19 mouse cellular contexts compared by ENCODE assay signal in the genomic region with DNA sequence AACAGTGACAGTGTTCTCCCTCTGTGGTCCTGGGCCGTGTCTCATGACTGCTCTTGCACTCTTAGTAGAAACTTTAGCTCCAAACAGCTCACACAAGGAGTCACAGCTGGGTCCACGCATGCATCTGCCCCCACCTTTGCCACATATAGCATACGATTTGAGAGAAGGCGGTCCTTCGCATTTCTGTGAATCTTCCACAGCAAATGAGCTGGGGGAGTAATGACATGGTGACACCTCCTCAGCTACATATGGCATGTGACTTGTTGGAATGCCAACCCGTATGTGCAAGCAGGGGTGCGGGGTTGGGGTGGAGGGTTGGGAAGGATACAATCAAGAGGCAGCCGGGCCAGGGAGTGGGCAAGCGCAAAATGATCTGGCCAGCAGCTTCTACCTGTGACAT. TPM values are rescaled to one million over a fixed set of nuclear protein-coding genes. Genes with fewer than 3 reads are reported as not detected.
DNase-seq lines count a peak whose midpoint lies in the region; ATAC-seq lines count a peak whose summit lies in the region.
"Had no signal": no experiment of that assay in that cellular context is flagged by ENCODE, and none has a peak within 500 bp of the region (broad histone marks: within the 10 kb centered on the region; RNA-seq: fewer than 3 reads in every experiment).

No protein-coding gene starts in this region.

- peak; percentile 71 for DNase-seq in layer of hippocampus, adult 9-11 months
- no peak for DNase-seq in layer of hippocampus, postnatal 14 days (ENCODE audit: low spot score in 2 of 2)
- DNase-seq in right cerebral cortex, adult 2 months (ENCODE audit: low spot score in 2 of 2): peak; percentile 75 to 83
- no peak for DNase-seq in right cerebral cortex, postnatal 4 days
- DNase-seq in left cerebral cortex, postnatal 36 days (ENCODE audit: low spot score in 2 of 2): peak; percentile 72 to 79
- DNase-seq in right cerebral cortex, postnatal 36 days (ENCODE audit: low spot score in 2 of 2): peak; percentile 75 to 88
- no peak for DNase-seq in embryo, embryonic 11 days
- DNase-seq: adrenal gland, adult 2 months; cerebellum, adult 8-10 months; gastrocnemius, postnatal 10 days; heart, adult 11 months; kidney, postnatal 4 days; lung, postnatal 14 days; midbrain, embryonic 14.5 days; thymus, postnatal 4 days had no signal

- intact Hi-C loops in left cerebral cortex, postnatal 36 days (cut with DNase I): loop anchor here (2.0 kb wide), 1 partner anchor 14 kb away; a partner anchor contains a TSS

- ATAC-seq in megakaryocyte, adult 5-6 weeks (ENCODE audit: poor library complexity, severe bottlenecking): no peak
- ATAC-seq: forebrain, embryonic 15.5 days; hindbrain, embryonic 16.5 days; intestine, embryonic 16.5 days had no signal

RNA-seq across cellular contexts. Expression of a gene that starts 7.9 kb away (rescaled TPM):
- total RNA-seq in layer of hippocampus, postnatal 14 days (2021): 10 to 100 TPM; 80.9 to 81.2 TPM
- 100 to 1,000 TPM in 1 of 2 experiments, 10 to 100 TPM in 1; 97.9 to 102 TPM for total RNA-seq in left cerebral cortex, postnatal 36 days (2021)
- 41.6 and 45.2 TPM in 2 replicates for total RNA-seq in megakaryocyte, adult 5-6 weeks (2015)
- total RNA-seq in megakaryocyte, adult 5-6 weeks (2017): 51.3 and 64.6 TPM in 2 replicates

RNA-seq across cellular contexts. Expression of a gene that starts 10.9 kb away (rescaled TPM):
- total RNA-seq in layer of hippocampus, postnatal 14 days (2021): 10 to 100 TPM; 37.4 to 39.9 TPM
- total RNA-seq in left cerebral cortex, postnatal 36 days (2021): 10 to 100 TPM; 39.5 to 42.1 TPM
- 30.3 and 31.9 TPM in 2 replicates for total RNA-seq in megakaryocyte, adult 5-6 weeks (2015)
- total RNA-seq in megakaryocyte, adult 5-6 weeks (2017): 48.5 and 50.7 TPM in 2 replicates

RNA-seq across cellular contexts. Expression of a gene that starts 13.9 kb away (rescaled TPM):
- 10 to 100 TPM; 73.7 to 79.3 TPM for total RNA-seq in layer of hippocampus, postnatal 14 days (2021)
- 100 to 1,000 TPM; 183 to 206 TPM for total RNA-seq in left cerebral cortex, postnatal 36 days (2021)
- 0.25 and 0.65 TPM in 2 replicates for total RNA-seq in megakaryocyte, adult 5-6 weeks (2015)
- 0.24 and 0.37 TPM in 2 replicates for total RNA-seq in megakaryocyte, adult 5-6 weeks (2017)

RNA-seq across cellular contexts. Expression of a gene that starts 26.7 kb away (rescaled TPM):
- 1 to 10 TPM; 7.3 to 8.5 TPM for total RNA-seq in layer of hippocampus, postnatal 14 days (2021)
- total RNA-seq in left cerebral cortex, postnatal 36 days (2021): 10 to 100 TPM in 1 of 2 experiments, 1 to 10 TPM in 1; 9.7 to 11.3 TPM
- total RNA-seq in megakaryocyte, adult 5-6 weeks (2015): 3.7 and 4.1 TPM in 2 replicates
- 4.4 and 10.2 TPM in 2 replicates for total RNA-seq in megakaryocyte, adult 5-6 weeks (2017)

RNA-seq across cellular contexts. Expression of a gene that starts 26.7 kb away (rescaled TPM):
- total RNA-seq in layer of hippocampus, postnatal 14 days (2021): 1 to 10 TPM; 8.1 to 8.2 TPM
- 1 to 10 TPM; 7.7 to 8.9 TPM for total RNA-seq in left cerebral cortex, postnatal 36 days (2021)
- 11.0 and 12.4 TPM in 2 replicates for total RNA-seq in megakaryocyte, adult 5-6 weeks (2015)
- 11.9 and 12.4 TPM in 2 replicates for total RNA-seq in megakaryocyte, adult 5-6 weeks (2017)

Comparison
In these comparisons a context has a peak if more than half of its experiments do, and no peak if none do; other contexts are left out.
1. DNase-seq: peak in layer of hippocampus, adult 9-11 months (single experiment), right cerebral cortex, adult 2 months (2 of 2), left cerebral cortex, postnatal 36 days (2 of 2) and right cerebral cortex, postnatal 36 days (2 of 2); none in layer of hippocampus, postnatal 14 days (0 of 2), right cerebral cortex, postnatal 4 days (single experiment) and embryo, embryonic 11 days (single experiment).
2. RNA of a gene that starts 13.9 kb away (total RNA-seq): 183 to 206 TPM in left cerebral cortex, postnatal 36 days and 73.7 to 79.3 TPM in layer of hippocampus, postnatal 14 days; 0.24 to 0.65 TPM in megakaryocyte, adult 5-6 weeks; every median in the first group is over 10 times any median in the second.